Mouse (Mus musculus) olfactory bulb, adult 2 months (tissue): ENCODE measurements around the gene Nktr. TPM values are rescaled to one million over a fixed set of nuclear protein-coding genes. Genes with fewer than 3 reads are reported as not detected.

Source experiments
- H3K27ac ChIP-seq: fragments of 200-500 bp; 2 replicates; pipeline ENCODE4 v1.5.1; 2012; ENCODE audit warnings: low read depth, low read length; ENCODE audit not compliant: insufficient read depth
- H3K4me1 ChIP-seq: fragments of 200-500 bp; 2 replicates; pipeline ENCODE4 v1.6.1; 2012; ENCODE audit warnings: low read length; ENCODE audit not compliant: control insufficient read depth, insufficient read depth
- H3K4me3 ChIP-seq: fragments of 200-500 bp; 2 replicates; pipeline ENCODE4 v1.5.1; 2012; ENCODE audit warnings: mild to moderate bottlenecking, low read depth, low read length, moderate library complexity; ENCODE audit not compliant: insufficient read depth
- CTCF ChIP-seq: fragments of 200-500 bp; IDR thresholded peaks from 2 replicates; pipeline ENCODE4 v1.5.1; 2012; ENCODE audit warnings: low read depth, mild to moderate bottlenecking, low read length, moderate library complexity; ENCODE audit not compliant: insufficient read depth
- POLR2A ChIP-seq: fragments of 200-500 bp; IDR thresholded peaks from 2 replicates; pipeline ENCODE4 v1.6.1; 2012; ENCODE audit warnings: mild to moderate bottlenecking, low read depth, low read length, moderate library complexity; ENCODE audit not compliant: insufficient read depth
- WGBS: fragments of 180-500 bp; shearing (Covaris S2); methylation state at CpG from one replicate; pipeline ENCODE4 v1.1.7; 2018; 5-methylcytosine and 5-hydroxymethylcytosine counted together
- polyA plus RNA-seq: library from polyadenylated mRNA; stranded (reverse); fragments of >200 nt; gene quantifications from 2 replicates; pipeline ENCODE4 v1.2.4, GENCODE M21; 2012; ENCODE audit warnings: low replicate concordance; ENCODE audit not compliant: missing spikeins, insufficient read depth, insufficient read length

Gene Nktr
- polyA plus RNA-seq, 1 experiment, result 164 TPM

GRCm38 (mm10) chr9:121704646-121705625 is 14.0 kb upstream of the Nktr start, which contains the start of gene Sec22c:
Sec22c (minus strand) TSS chr9:121705490.
- H3K4me1 ChIP-seq, result peaks cover 16% of the 10 kb centered on the region
- WGBS, result under 1% methylated on average over 69 of the region's 69 CpGs
- TF ChIP-seq CTCF (no peak), POLR2A (peak; percentile 61; the same call in 1 of the 2 replicates)
- peak within 1 kb of the TSS; percentile 48; the same call in 1 of the 2 replicates for H3K27ac ChIP-seq
- peak within 1 kb of the TSS; percentile 96 for H3K4me3 ChIP-seq

GRCm38 (mm10) chr9:121706029-121706675 is 12.8 kb upstream of the Nktr start:
- TF ChIP-seq POLR2A (no peak), CTCF (no peak)
- Histone ChIP-seq H3K27ac (no peak overlapping the region), H3K4me3 (no peak overlapping the region), H3K4me1 (peaks cover 16% of the 10 kb centered on the region)
- WGBS, result 79% methylated on average over 6 of the region's 6 CpGs

- Histone ChIP-seq H3K4me1 (peaks cover 18% of the 10 kb centered on the region), H3K27ac (no peak overlapping the region), H3K4me3 (no peak overlapping the region)
- 72% methylated on average over 6 of the region's 6 CpGs for WGBS
- TF ChIP-seq POLR2A (no peak), CTCF (no peak)
Measured at GRCm38 (mm10) chr9:121707801-121708200, 11.2 kb upstream of the Nktr start.

GRCm38 (mm10) chr9:121708506-121709486 is 10.2 kb upstream of the Nktr start:
- 72% methylated on average over 7 of the region's 7 CpGs for WGBS
- H3K4me1 ChIP-seq, result peaks cover 15% of the 10 kb centered on the region
- no peak overlapping the region for H3K4me3 ChIP-seq
- no peak for TF ChIP-seq CTCF
- TF ChIP-seq POLR2A, result no peak
- no peak overlapping the region for H3K27ac ChIP-seq

DNA sequence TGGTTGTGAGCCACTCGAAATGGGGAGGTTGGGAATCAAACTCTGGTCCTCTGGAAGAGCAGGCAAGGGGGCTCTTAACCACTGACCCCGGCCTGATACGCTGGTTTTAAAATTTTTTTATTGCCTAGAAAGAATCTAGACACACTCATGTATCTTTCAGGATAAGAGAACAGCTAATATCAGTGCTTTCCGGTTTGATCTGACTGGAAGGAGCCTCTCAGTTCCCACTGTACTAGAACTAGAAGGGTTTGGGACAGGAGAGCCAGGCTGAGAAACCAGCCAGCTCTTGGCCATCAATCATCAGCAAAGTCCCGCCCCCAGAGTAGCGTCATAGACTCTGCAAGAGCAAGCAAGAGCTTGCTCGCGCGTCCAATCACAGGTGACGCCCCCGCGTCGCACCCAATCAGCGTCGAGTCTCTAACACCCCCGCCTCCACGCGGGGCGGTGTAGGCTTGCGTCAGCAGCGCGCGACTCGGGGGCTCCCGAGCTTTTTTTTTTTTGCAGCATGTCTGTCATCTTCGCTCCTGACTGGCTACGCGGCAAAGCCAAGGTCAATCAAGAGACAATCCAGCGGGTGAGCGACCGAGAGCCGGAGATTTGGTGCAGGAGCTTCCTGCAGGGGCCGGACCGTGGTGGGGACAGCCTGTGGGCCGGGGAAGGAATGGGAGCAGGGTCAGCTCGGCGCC is 8.9 kb upstream of the Nktr start, which contains the start of gene Ss18l2:
Gene Ss18l2, plus strand, starts transcription at position 432 of the 686 bp plus-strand sequence.
- no peak for TF ChIP-seq CTCF
- peak; percentile 30; the same call in 1 of the 2 replicates for TF ChIP-seq POLR2A
- peaks cover 11% of the 10 kb centered on the region for H3K4me1 ChIP-seq
- H3K27ac ChIP-seq, result peak within 1 kb of the TSS; percentile 48
- H3K4me3 ChIP-seq, result peak within 1 kb of the TSS; percentile 87
- WGBS, result 5% methylated on average over 37 of the region's 37 CpGs

GRCm38 (mm10) chr9:121710584-121710975 is 8.4 kb upstream of the Nktr start:
- Histone ChIP-seq H3K4me3 (peak overlapping the region; percentile 87), H3K27ac (peak overlapping the region; percentile 48), H3K4me1 (peaks cover 5% of the 10 kb centered on the region)
- TF ChIP-seq CTCF (no peak), POLR2A (0 out of 2 replicates have a peak, but pooled peaks have one; percentile 4)
- WGBS, result under 1% methylated on average over 18 of the region's 18 CpGs

DNA sequence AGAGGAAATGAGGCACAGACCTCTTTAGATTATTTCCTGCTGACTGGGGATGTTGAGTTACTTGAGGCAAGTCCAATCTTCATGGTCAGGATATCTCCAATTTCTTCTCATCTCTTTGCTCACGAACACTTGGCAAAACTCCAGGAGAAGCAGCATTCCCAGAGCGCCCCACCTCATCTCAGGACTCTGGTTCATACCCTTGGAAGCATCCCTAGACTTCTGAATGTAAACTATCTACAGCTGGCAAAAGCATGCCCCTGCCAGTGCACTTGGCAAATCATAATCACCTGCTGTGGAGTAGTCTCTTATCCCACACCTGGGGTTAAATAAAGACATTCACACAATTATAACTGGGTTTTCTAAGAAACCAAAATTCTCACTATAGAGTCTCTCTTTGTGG is 1.9 kb upstream of the Nktr start:
- Histone ChIP-seq H3K4me3 (no peak overlapping the region), H3K4me1 (peaks cover 5% of the 10 kb centered on the region; the same call in 1 of the 2 replicates), H3K27ac (no peak overlapping the region)
- no peak for TF ChIP-seq POLR2A
- TF ChIP-seq CTCF, result no peak
- WGBS, result 80% methylated on average over 2 of the region's 2 CpGs
